Mouse (Mus musculus) ES-Bruce4 (cell line): Measurements from ENCODE around the gene Ciapin1.

ENCODE experiments used
- CTCF ChIP-seq: IDR thresholded peaks from one replicate; pipeline ENCODE4 v1.8.1; 2011; ENCODE audit warnings: low read depth, low read length
- EP300 ChIP-seq: IDR thresholded peaks from 2 replicates; pipeline ENCODE4 v1.6.1; 2011; ENCODE audit warnings: low read depth, low read length; ENCODE audit not compliant: insufficient read depth
- POLR2A ChIP-seq: IDR thresholded peaks from one replicate; pipeline ENCODE4 v1.8.1; 2011; ENCODE audit warnings: low read length; ENCODE audit not compliant: insufficient read depth

GRCm38 (mm10) chr8:94794368-94794767, 43.8 kb downstream of the Ciapin1 start:
- no peak for TF ChIP-seq EP300
- no peak for TF ChIP-seq CTCF
- TF ChIP-seq POLR2A = no peak
